Mouse (Mus musculus) adrenal gland, adult 2 months (tissue): ENCODE data around the gene Eva1b. TPM values are rescaled to one million over a fixed set of nuclear protein-coding genes. Genes with fewer than 3 reads are reported as not detected.
"Not testable (repeated sequence)": the region's sequence is repeated elsewhere in the genome, so short reads cannot be mapped to it uniquely, and the experiment has no call there.

Source experiments
- DNase-seq: peaks from one replicate; pipeline ENCODE4 v3.0.0; 2021
- polyA plus RNA-seq: library from polyadenylated mRNA; depleted of rRNA; stranded (reverse); fragments of >200 nt; gene quantifications from 2 replicates; pipeline ENCODE4 v1.2.3, GENCODE M21; 2012
- total RNA-seq, 2 experiments: library from RNA; stranded (reverse); gene quantifications; 2 replicates each; pipeline ENCODE4 v1.2.3; 2021

The Eva1b gene
- total and polyA plus RNA-seq, 3 experiments: 13.3 to 111 (median 35.0) TPM

- no peak for DNase-seq
Observed at GRCm38 (mm10) chr4:126155183-126155582, 7.6 kb downstream of the Eva1b start.

DNA sequence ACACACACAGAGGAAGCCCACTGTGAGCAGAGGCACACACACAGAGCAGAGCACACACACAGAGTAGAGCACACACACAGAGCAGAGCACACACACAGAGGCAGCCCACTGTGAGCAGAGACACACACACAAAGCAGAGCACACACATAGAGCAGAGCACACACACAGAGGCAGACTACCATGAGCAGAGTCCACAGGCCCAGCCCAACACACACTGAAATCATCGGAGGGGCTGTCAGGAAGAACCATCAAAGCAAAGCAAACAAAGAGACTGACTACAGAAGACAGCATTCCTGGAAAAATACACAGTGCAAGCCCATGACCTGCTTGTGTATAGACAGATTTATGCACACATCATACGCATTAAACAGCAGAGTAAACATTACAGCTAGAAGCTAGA lies 8.3 kb downstream of the Eva1b start:
- no peak for DNase-seq

- DNase-seq: no peak
Observed at GRCm38 (mm10) chr4:126156617-126157016, 9.1 kb downstream of the Eva1b start.

- no peak for DNase-seq
Observed at GRCm38 (mm10) chr4:126157562-126157961, 10.0 kb downstream of the Eva1b start.

GRCm38 (mm10) chr4:126159455-126159854 lies 11.9 kb downstream of the Eva1b start:
- DNase-seq: no peak

GRCm38 (mm10) chr4:126160981-126161380 lies 13.4 kb downstream of the Eva1b start:
- no peak for DNase-seq

GRCm38 (mm10) chr4:126161456-126161855 lies 13.9 kb downstream of the Eva1b start:
- no peak for DNase-seq

DNA sequence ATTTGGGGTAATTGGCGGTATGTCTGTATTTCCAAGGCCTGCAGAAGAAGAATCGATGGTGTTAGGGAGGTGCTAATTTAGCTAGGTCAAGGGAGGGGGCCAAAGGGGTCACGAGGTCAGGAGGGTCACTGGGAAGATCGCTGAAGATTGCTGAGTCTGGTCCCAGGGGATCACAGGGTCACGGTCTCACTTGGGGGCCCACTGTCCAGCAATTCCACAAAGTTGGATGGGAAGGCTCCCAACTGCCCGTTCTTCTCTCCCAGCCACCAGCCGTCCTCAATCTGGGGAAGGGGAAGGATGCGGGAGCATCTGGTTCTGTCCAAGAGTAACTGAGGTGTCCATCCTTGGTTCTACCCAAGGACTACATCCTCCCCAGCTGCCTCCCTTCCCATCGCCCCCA lies 14.4 kb downstream of the Eva1b start:
- DNase-seq: no peak

- DNase-seq: peak; percentile 93
Observed at GRCm38 (mm10) chr4:126162544-126163066, 15.1 kb downstream of the Eva1b start.

DNA sequence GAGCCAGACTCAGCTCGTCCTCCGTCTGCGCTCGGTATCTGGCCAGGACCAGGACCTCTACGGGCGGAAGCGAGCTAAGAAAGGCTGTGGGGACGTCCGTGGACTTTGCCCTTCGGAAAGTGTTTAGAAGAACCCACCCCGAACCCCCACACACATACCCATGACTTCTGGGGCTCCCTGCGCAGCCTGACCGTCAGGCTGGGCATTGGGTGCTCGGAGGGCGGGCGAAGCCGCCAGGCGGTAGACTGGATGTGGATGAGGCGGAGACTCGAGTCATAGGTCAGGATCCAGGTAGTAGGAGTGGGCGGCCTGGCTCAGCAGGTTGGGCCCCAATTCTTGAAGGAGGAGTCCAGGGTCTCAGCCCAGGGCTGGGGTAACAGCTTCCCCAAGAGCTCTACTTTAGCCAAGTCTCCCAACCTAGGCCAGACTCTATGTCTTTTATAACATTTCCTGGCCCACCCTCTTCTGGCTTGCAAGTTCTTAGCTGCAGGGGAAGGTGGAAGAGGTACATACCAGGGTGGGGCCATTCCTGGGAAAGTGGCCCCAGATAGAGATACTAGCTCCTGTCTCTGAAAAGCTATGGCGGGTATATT lies 15.6 kb downstream of the Eva1b start, which contains the start of gene Sh3d21:
TSS of gene Sh3d21 (minus strand) at position 425 of the 593 bp plus-strand sequence.
- no peak for DNase-seq

DNA sequence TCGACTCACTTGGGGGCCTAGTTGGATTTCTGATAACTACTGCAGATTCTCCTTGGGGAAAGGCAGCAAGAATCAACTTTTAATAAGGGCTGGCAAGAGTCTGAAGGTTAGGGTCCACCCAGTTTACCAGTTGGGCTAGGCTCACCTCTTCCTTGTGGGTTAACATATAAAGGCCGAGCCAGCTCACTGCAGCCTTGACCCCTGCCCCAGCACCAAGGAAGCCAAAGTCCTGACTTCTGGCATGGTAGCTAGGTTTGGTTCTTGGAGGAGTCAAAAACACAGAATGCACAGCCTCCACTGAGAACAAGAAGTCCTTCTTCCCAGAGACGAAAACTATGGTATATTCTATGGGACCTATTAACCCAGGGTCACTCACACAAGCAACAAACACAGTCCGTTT lies 16.1 kb downstream of the Eva1b start:
- no peak for DNase-seq

DNA sequence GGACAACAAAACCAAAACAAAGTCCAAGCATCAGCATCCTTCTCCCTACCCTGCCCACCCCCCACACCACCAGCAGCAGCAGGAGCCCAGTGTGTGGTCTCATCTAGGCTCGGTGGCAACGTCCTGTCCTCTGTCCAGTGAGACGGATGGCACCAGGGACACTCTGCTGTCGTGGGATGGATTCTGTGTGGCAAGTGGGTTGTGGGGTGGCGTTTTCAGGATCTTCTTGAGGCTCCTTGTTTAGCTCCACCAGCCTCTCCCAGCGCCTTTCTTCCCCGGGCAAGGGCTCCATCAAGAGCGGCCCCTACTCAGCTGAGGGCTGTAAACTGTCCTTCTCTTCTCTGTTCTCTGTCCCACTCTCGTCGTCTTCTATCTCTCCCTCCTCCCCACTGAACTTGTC lies 17.5 kb downstream of the Eva1b start:
- not testable (repeated sequence) for DNase-seq

- peak; percentile 71 for DNase-seq
Observed at GRCm38 (mm10) chr4:126166084-126166483, 18.5 kb downstream of the Eva1b start.

DNA sequence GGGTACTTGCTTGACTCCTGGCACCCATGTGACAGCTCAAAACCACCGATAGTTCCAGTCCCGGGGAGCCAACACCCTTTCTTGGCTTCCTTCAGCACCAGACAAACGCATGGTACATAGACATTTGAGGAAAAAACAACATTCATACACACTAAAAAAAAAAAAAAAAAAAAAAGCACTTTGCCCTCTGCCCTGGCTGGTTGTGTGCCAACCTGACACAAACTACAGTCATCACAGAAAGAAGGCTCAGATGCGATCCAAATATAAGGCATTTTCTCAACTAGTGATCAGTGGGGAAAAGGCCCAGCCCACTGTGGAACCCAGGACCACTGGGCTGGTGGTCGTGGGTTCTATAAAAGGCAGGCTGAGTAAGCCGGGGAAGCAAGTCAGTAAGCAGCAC lies 21.3 kb downstream of the Eva1b start:
- DNase-seq: peak; percentile 33

GRCm38 (mm10) chr4:126170737-126171136 lies 23.2 kb downstream of the Eva1b start:
- DNase-seq: not testable (repeated sequence)

- DNase-seq: no peak
Observed at GRCm38 (mm10) chr4:126173800-126174199, 26.3 kb downstream of the Eva1b start.

DNA sequence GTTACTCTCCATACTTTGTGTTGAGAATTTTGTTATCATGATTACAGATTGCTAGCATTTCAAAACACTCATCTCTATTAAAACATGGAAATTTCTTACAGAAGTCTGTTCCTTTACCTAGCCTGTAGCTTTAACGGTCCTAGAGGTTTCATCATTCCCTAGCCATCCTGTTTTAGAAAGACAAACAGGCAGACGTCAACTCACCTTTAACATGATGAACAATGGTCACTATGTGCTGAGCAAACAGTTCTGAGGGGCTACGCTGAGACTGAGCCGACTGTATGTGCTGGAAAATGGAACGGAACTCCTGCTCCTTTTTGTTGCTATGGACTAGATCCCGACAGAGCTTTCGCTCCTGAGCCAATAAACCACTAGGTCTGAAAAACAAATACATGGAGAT lies 28.4 kb downstream of the Eva1b start:
- DNase-seq: not testable (repeated sequence)

GRCm38 (mm10) chr4:126181170-126181957 lies 33.8 kb downstream of the Eva1b start:
- DNase-seq: peak; percentile 72

- DNase-seq: no peak
Observed at GRCm38 (mm10) chr4:126183034-126183433, 35.5 kb downstream of the Eva1b start.

DNA sequence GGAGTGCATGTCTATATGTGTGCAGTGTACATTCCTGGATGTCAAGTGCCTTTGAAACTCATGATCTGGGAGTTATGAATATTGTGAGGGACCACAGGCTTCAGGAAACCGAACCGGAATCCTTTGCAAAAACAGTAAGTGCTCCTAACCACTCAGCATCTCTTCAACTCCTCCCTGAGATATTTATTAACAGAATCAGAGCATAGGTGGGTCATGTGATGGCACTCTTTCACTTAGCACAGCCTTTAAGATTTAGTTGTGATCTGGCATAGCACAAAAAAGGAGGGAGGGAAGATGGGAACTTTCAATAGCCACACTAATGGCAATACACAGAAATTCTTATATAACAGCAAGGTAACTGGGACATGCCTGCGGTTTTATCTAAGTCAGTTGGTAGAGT lies 39.6 kb downstream of the Eva1b start:
- DNase-seq: no peak

GRCm38 (mm10) chr4:126190636-126191035 lies 43.1 kb downstream of the Eva1b start:
- DNase-seq: peak; percentile 76

GRCm38 (mm10) chr4:126194216-126194615 lies 46.7 kb downstream of the Eva1b start:
- no peak for DNase-seq

- DNase-seq: no peak
Observed at GRCm38 (mm10) chr4:126194916-126195315, 47.4 kb downstream of the Eva1b start.
